Mouse (Mus musculus): ENCODE data around the gene Esp18. TPM values are rescaled to one million over a fixed set of nuclear protein-coding genes. Genes with fewer than 3 reads are reported as not detected.

The Esp18 gene
- not detected in 2 replicates for polyA plus RNA-seq (2015; fragmentation: Nextera tagmentation; extraction: Ambion mirVana)

DNA sequence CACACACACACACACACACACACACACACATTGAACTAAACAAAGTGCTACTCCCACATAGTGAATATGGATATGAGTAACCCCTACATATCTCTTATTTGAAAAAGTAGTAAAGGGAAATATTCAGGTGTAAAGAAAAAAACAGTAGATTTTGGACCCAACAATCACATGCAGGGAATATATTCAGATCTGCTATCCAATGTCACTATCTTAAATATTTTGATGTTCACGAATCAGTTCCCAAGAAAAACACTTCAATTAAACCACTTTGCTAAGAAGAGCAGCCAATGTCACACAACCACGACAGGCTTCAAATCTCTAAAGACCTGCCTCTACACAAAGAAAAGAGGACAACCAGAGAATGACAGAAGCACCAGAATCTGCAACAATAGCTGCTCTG lies at the start of gene Esp18:
Esp18 (plus strand) TSS at position 301 of the 400 bp plus-strand sequence.
- WGBS, result 56% methylated on average over 2 of the region's 2 CpGs
- Histone ChIP-seq H3K27me3 (replicated peaks) (no peaks in the 10 kb centered on the region), H3K9ac (no peak within 1 kb of the TSS), H3K4me1 (no peaks in the 10 kb centered on the region), H3K9me3 (no peaks in the 10 kb centered on the region), H3K4me2 (no peak within 1 kb of the TSS), H3K27ac (no peak within 1 kb of the TSS), H3K4me3 (no peak within 1 kb of the TSS), H3K36me3 (replicated peaks) (no peaks in the 10 kb centered on the region)
- no peak for ATAC-seq (replicated peaks)

DNA sequence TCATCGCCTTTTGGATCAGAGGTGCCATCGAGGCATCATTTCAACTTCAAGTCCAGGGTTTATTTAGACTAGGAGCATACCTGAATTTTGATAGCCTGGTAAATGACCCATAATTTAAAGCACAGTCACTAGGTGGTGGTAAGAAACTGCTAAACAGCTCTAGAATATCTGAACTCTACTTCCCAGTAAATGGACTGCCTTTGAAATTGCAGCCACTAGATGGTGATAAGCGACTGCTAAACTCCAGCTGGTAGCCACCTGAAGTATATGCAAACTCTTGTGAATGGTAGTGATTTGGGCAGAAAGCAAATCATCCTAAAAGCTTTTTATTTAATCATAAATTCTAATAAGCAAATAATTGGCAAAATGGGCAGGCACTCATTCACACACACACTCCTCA lies 42.8 kb upstream of the Esp18 start:
- H3K27ac ChIP-seq, result no peak overlapping the region
- H3K4me3 ChIP-seq, result no peak overlapping the region
- no peak for ATAC-seq (replicated peaks)
- H3K27me3 ChIP-seq (replicated peaks), result no peaks in the 10 kb centered on the region
- H3K9me3 ChIP-seq, result peaks cover 5% of the 10 kb centered on the region
- 69% methylated on average over 3 of the region's 3 CpGs for WGBS
- no peak overlapping the region for H3K4me2 ChIP-seq
- no peak overlapping the region for H3K9ac ChIP-seq
- H3K36me3 ChIP-seq (replicated peaks), result no peaks in the 10 kb centered on the region
- no peaks in the 10 kb centered on the region for H3K4me1 ChIP-seq

Small RNAs within 50 kb of the gene (microRNA-seq; reads per million reads assigned to microRNA genes)
- not detected for gene Gm26429

Other genes with a start within 250 kb of the Esp18 start
- not detected in 2 replicates for gene Esp16, start 129.8 kb downstream of the Esp18 start, polyA plus RNA-seq (2015; fragmentation: Nextera tagmentation; extraction: Ambion mirVana)
- not detected in 2 replicates for gene Esp15, start 234.6 kb downstream of the Esp18 start, polyA plus RNA-seq (2015; fragmentation: Nextera tagmentation; extraction: Ambion mirVana)

Data from midbrain, embryonic 15.5 days (tissue).